Comparison of ENCODE assay signal across 9 mouse cellular contexts in genomic region chr17:29493461-29493980, GRCm38 (mm10). TPM values are rescaled to one million over a fixed set of nuclear protein-coding genes. Genes with fewer than 3 reads are reported as not detected.
DNase-seq lines count a peak whose midpoint lies in the region; ATAC-seq and TF ChIP-seq lines count a peak whose summit lies in the region.
"Had no signal": no experiment of that assay in that cellular context is flagged by ENCODE, and none has a peak within 500 bp of the region (broad histone marks: within the 10 kb centered on the region; RNA-seq: fewer than 3 reads in every experiment).

No protein-coding gene starts in this region.

- 0 out of 2 replicates have a peak overlapping the region, but pooled peaks have one; percentile 13 for H3K9ac ChIP-seq in forebrain, embryonic 14.5 days (ENCODE audit: low read length)
- no peak overlapping the region for H3K9ac ChIP-seq in forebrain, embryonic 16.5 days (replicated peaks; ENCODE audit: low read depth, low read length)
- no peak overlapping the region for H3K9ac ChIP-seq in limb, embryonic 14.5 days (ENCODE audit: low read depth, low read length, severe bottlenecking)

- DNase-seq in forebrain, embryonic 14.5 days (ENCODE audit: low spot score): no peak
- peak; percentile 23 to 36 for DNase-seq in spleen, postnatal 10 days (ENCODE audit: low spot score in 2 of 2)
- no peak for DNase-seq in spleen, postnatal 14 days (ENCODE audit: low spot score in 2 of 2)
- DNase-seq in limb, embryonic 14.5 days (ENCODE audit: low spot score): no peak
- no peak for DNase-seq in ovary, postnatal 10 days (ENCODE audit: low spot score)
- no peak for DNase-seq in right cerebral cortex, postnatal 10 days (ENCODE audit: low spot score in 2 of 2)

- H3K36me3 ChIP-seq in forebrain, embryonic 14.5 days (ENCODE audit: control insufficient read depth, insufficient read depth, low read length): peaks cover 14% of the 10 kb centered on the region
- no peaks in the 10 kb centered on the region for H3K36me3 ChIP-seq in forebrain, embryonic 16.5 days (ENCODE audit: control insufficient read depth, insufficient read depth)
- peaks cover 18% of the 10 kb centered on the region for H3K36me3 ChIP-seq in limb, embryonic 14.5 days (ENCODE audit: control insufficient read depth, insufficient read depth, low read length)
- peaks cover 32% of the 10 kb centered on the region for H3K36me3 ChIP-seq in small intestine, adult 2 months (ENCODE audit: control insufficient read depth, insufficient read depth, low read length)

- H3K9me3 ChIP-seq in forebrain, embryonic 14.5 days (replicated peaks; ENCODE audit: control insufficient read depth, low read length): no peaks in the 10 kb centered on the region
- H3K9me3 ChIP-seq in forebrain, embryonic 16.5 days (ENCODE audit: control insufficient read depth, low read length): no peaks in the 10 kb centered on the region
- H3K9me3 ChIP-seq in limb, embryonic 14.5 days (ENCODE audit: control insufficient read depth, low read length): no peaks in the 10 kb centered on the region

- H3K27me3 ChIP-seq in forebrain, embryonic 14.5 days (replicated peaks; ENCODE audit: control insufficient read depth, insufficient read depth, low read length): no peaks in the 10 kb centered on the region
- H3K27me3 ChIP-seq in forebrain, embryonic 16.5 days (replicated peaks; ENCODE audit: control insufficient read depth, insufficient read depth, low read length): no peaks in the 10 kb centered on the region
- H3K27me3 ChIP-seq in limb, embryonic 14.5 days (ENCODE audit: control insufficient read depth, insufficient read depth, low read length): no peaks in the 10 kb centered on the region
- no peaks in the 10 kb centered on the region for H3K27me3 ChIP-seq in small intestine, adult 2 months (ENCODE audit: control insufficient read depth, insufficient read depth, low read length)

- no peak overlapping the region for H3K4me3 ChIP-seq in forebrain, embryonic 14.5 days (ENCODE audit: low read depth, low read length)
- no peak overlapping the region for H3K4me3 ChIP-seq in forebrain, embryonic 16.5 days (replicated peaks; ENCODE audit: low read length)
- no peak overlapping the region for H3K4me3 ChIP-seq in limb, embryonic 14.5 days (replicated peaks; ENCODE audit: low read length)
- peak overlapping the region; percentile 92 for H3K4me3 ChIP-seq in small intestine, adult 2 months (ENCODE audit: low read depth, low read length)

- H3K4me1 ChIP-seq in forebrain, embryonic 14.5 days (ENCODE audit: control insufficient read depth, insufficient read depth, low read length): peaks cover 10% of the 10 kb centered on the region
- H3K4me1 ChIP-seq in forebrain, embryonic 16.5 days (replicated peaks; ENCODE audit: control insufficient read depth, insufficient read depth, low read length): peaks cover 17% of the 10 kb centered on the region
- peaks cover 11% of the 10 kb centered on the region for H3K4me1 ChIP-seq in limb, embryonic 14.5 days (ENCODE audit: control insufficient read depth, insufficient read depth, low read length)
- H3K4me1 ChIP-seq in small intestine, adult 2 months (ENCODE audit: control insufficient read depth, insufficient read depth, insufficient read length, low read length): peaks cover 8% of the 10 kb centered on the region; the same call in 1 of the 2 replicates

- H3K4me2 ChIP-seq in forebrain, embryonic 14.5 days (ENCODE audit: low read length): peak overlapping the region; percentile 67
- no peak overlapping the region for H3K4me2 ChIP-seq in forebrain, embryonic 16.5 days (ENCODE audit: low read length)
- peak overlapping the region; percentile 90 for H3K4me2 ChIP-seq in limb, embryonic 14.5 days (replicated peaks; ENCODE audit: low read depth, low read length, severe bottlenecking)

- no peak for TF ChIP-seq CTCF in small intestine, adult 2 months (IDR thresholded peaks at IDR 0.05; ENCODE audit: extremely low read depth, insufficient read length, insufficient replicate concordance, low read depth, low read length)

- WGBS in forebrain, embryonic 14.5 days: 84% methylated on average over 11 of the region's 11 CpGs
- WGBS in forebrain, embryonic 16.5 days: 80% methylated on average over 11 of the region's 11 CpGs
- WGBS in limb, embryonic 14.5 days: 82% methylated on average over 11 of the region's 11 CpGs
- WGBS in small intestine, adult 2 months: 71% methylated on average over 11 of the region's 11 CpGs

- H3K27ac ChIP-seq in forebrain, embryonic 14.5 days (ENCODE audit: low read depth, low read length): no peak overlapping the region
- H3K27ac ChIP-seq in forebrain, embryonic 16.5 days (ENCODE audit: low read length): no peak overlapping the region
- peak overlapping the region; percentile 48; the same call in 1 of the 2 replicates for H3K27ac ChIP-seq in limb, embryonic 14.5 days (replicated peaks; ENCODE audit: low read depth, low read length)
- H3K27ac ChIP-seq in small intestine, adult 2 months (ENCODE audit: insufficient read depth, low read depth, low read length): peak overlapping the region; percentile 69

- TF ChIP-seq POLR2A in limb, embryonic 14.5 days (IDR thresholded peaks at IDR 0.05; ENCODE audit: borderline replicate concordance, extremely low read depth, insufficient read depth, insufficient read length): no peak
- TF ChIP-seq POLR2A in small intestine, adult 2 months (IDR thresholded peaks at IDR 0.05; ENCODE audit: low read depth, low read length): no peak

- ATAC-seq in forebrain, embryonic 14.5 days: no peak
- no peak for ATAC-seq in forebrain, embryonic 16.5 days
- no peak for ATAC-seq in limb, embryonic 14.5 days (ENCODE audit: low FRiP score, low read depth)

RNA-seq across cellular contexts. Expression of gene Pim1, which starts 3.0 kb away (rescaled TPM):
- polyA plus RNA-seq in forebrain, embryonic 14.5 days (2014; fragmentation: Nextera tagmentation; extraction: Ambion mirVana): 11.4 and 15.7 TPM in 2 replicates
- 11.4 and 11.8 TPM in 2 replicates for polyA plus RNA-seq in forebrain, embryonic 16.5 days (2015; fragmentation: Nextera tagmentation; extraction: Ambion mirVana)
- polyA plus RNA-seq in limb, embryonic 14.5 days (2012; rRNA removed): 18.4 and 23.3 TPM in 2 replicates
- polyA plus RNA-seq in limb, embryonic 14.5 days (2014; fragmentation: Nextera tagmentation; extraction: Ambion mirVana): 15.7 TPM in 2 replicates
- polyA plus RNA-seq in small intestine, adult 2 months (2012; rRNA removed): 38.9 and 160 TPM in 2 replicates

RNA-seq across cellular contexts. Expression of gene Gm17657, which starts 55.9 kb away (rescaled TPM):
- not detected in 2 replicates for polyA plus RNA-seq in forebrain, embryonic 14.5 days (2014; fragmentation: Nextera tagmentation; extraction: Ambion mirVana)
- not detected in 2 replicates for polyA plus RNA-seq in forebrain, embryonic 16.5 days (2015; fragmentation: Nextera tagmentation; extraction: Ambion mirVana)
- 0.04 TPM in 1 of 2 replicates, not detected in the other for polyA plus RNA-seq in limb, embryonic 14.5 days (2012; rRNA removed)
- polyA plus RNA-seq in limb, embryonic 14.5 days (2014; fragmentation: Nextera tagmentation; extraction: Ambion mirVana): not detected in 2 replicates
- polyA plus RNA-seq in small intestine, adult 2 months (2012; rRNA removed): not detected in 2 replicates
- polyA plus RNA-seq: large intestine, adult 2 months had no signal

RNA-seq across cellular contexts. Expression of gene Tbc1d22b, which starts 56.1 kb away (rescaled TPM):
- 18.4 and 21.3 TPM in 2 replicates for polyA plus RNA-seq in forebrain, embryonic 14.5 days (2014; fragmentation: Nextera tagmentation; extraction: Ambion mirVana)
- 22.0 and 25.9 TPM in 2 replicates for polyA plus RNA-seq in forebrain, embryonic 16.5 days (2015; fragmentation: Nextera tagmentation; extraction: Ambion mirVana)
- 24.0 and 27.2 TPM in 2 replicates for polyA plus RNA-seq in limb, embryonic 14.5 days (2012; rRNA removed)
- 15.2 and 15.7 TPM in 2 replicates for polyA plus RNA-seq in limb, embryonic 14.5 days (2014; fragmentation: Nextera tagmentation; extraction: Ambion mirVana)
- polyA plus RNA-seq in small intestine, adult 2 months (2012; rRNA removed): 13.8 and 27.3 TPM in 2 replicates

RNA-seq across cellular contexts. Expression of gene Tmem217, which starts 58.7 kb away (rescaled TPM):
- 0.25 TPM in 1 of 2 replicates, not detected in the other for polyA plus RNA-seq in forebrain, embryonic 14.5 days (2014; fragmentation: Nextera tagmentation; extraction: Ambion mirVana)
- polyA plus RNA-seq in forebrain, embryonic 16.5 days (2015; fragmentation: Nextera tagmentation; extraction: Ambion mirVana): 0.50 and 1.1 TPM in 2 replicates
- polyA plus RNA-seq in limb, embryonic 14.5 days (2012; rRNA removed): 0.09 and 0.28 TPM in 2 replicates
- 0.40 and 0.41 TPM in 2 replicates for polyA plus RNA-seq in limb, embryonic 14.5 days (2014; fragmentation: Nextera tagmentation; extraction: Ambion mirVana)
- 0.29 TPM in 1 of 2 replicates, not detected in the other for polyA plus RNA-seq in small intestine, adult 2 months (2012; rRNA removed)
- polyA plus RNA-seq: large intestine, adult 2 months had no signal

Comparison
In these comparisons a context has a peak if more than half of its experiments do, and no peak if none do; other contexts are left out.
1. DNase-seq: peak in spleen, postnatal 10 days (2 of 2); none in forebrain, embryonic 14.5 days (single experiment), spleen, postnatal 14 days (0 of 2), limb, embryonic 14.5 days (single experiment), ovary, postnatal 10 days (single experiment) and right cerebral cortex, postnatal 10 days (0 of 2).
2. H3K27ac ChIP-seq: peak in limb, embryonic 14.5 days (single experiment) and small intestine, adult 2 months (single experiment); none in forebrain, embryonic 14.5 days (single experiment) and forebrain, embryonic 16.5 days (single experiment).